ENCODE assay signal across 8 mouse cellular contexts in genomic region chr1:84840018-84840664, GRCm38 (mm10). TPM values are rescaled to one million over a fixed set of nuclear protein-coding genes. Genes with fewer than 3 reads are reported as not detected.
A peak's percentile ranks its signal among the peaks of the same experiment; 100 is the strongest.
DNase-seq lines count a peak whose midpoint lies in the region; ATAC-seq and TF ChIP-seq lines count a peak whose summit lies in the region.

Trip12 (minus strand) TSS chr1:84840516.

- no peak for TF ChIP-seq POLR2A in kidney, adult 2 months (IDR thresholded peaks at IDR 0.05; ENCODE audit: low read depth, low read length)

- peak within 1 kb of the TSS; percentile 75 for H3K4me2 ChIP-seq in embryonic facial prominence, embryonic 13.5 days
- H3K4me2 ChIP-seq in heart, embryonic 15.5 days: peak within 1 kb of the TSS; percentile 80
- peak within 1 kb of the TSS; percentile 82 for H3K4me2 ChIP-seq in neural tube, embryonic 13.5 days

- no peak for ATAC-seq in embryonic facial prominence, embryonic 13.5 days (ENCODE audit: insufficient number of reproducible peaks, insufficient read depth, low FRiP score, low TSS enrichment, low read depth)
- ATAC-seq in heart, embryonic 15.5 days (replicated peaks; ENCODE audit: insufficient number of reproducible peaks, insufficient read depth, low FRiP score, low read depth): peak; percentile 15; the same call in 1 of the 2 replicates
- peak; percentile 22 for ATAC-seq in neural tube, embryonic 13.5 days (ENCODE audit: low read depth)

- H3K4me1 ChIP-seq in kidney, adult 2 months (ENCODE audit: control insufficient read depth, insufficient read depth, low read length): no peaks in the 10 kb centered on the region
- peaks cover 0 to under 1% of the 10 kb centered on the region in 2 experiments; a peak in 1 of 4 replicates for H3K4me1 ChIP-seq in ES-E14 (ENCODE audit: control insufficient read depth in 2 of 2, insufficient read depth in 2 of 2, low read length in 2 of 2, poor library complexity in 1 of 2)
- H3K4me1 ChIP-seq in embryonic facial prominence, embryonic 13.5 days: peaks cover 6% of the 10 kb centered on the region; the same call in 1 of the 2 replicates
- peaks cover 19% of the 10 kb centered on the region for H3K4me1 ChIP-seq in heart, embryonic 15.5 days (replicated peaks)
- peaks cover 36% of the 10 kb centered on the region for H3K4me1 ChIP-seq in neural tube, embryonic 13.5 days (replicated peaks)

- in situ Hi-C loops in ES-E14 (cut with MboI; ENCODE audit: low sequenced_read_pairs in 2 of 2, unreplicated experiment in 2 of 2): no loop called here

- H3K9ac ChIP-seq in ES-E14 (ENCODE audit: insufficient read depth, low read depth, low read length, poor library complexity, severe bottlenecking): peak within 1 kb of the TSS; percentile 99
- peak within 1 kb of the TSS; percentile 97 for H3K9ac ChIP-seq in embryonic facial prominence, embryonic 13.5 days
- peak within 1 kb of the TSS; percentile 99 for H3K9ac ChIP-seq in heart, embryonic 15.5 days
- peak within 1 kb of the TSS; percentile 93 for H3K9ac ChIP-seq in neural tube, embryonic 13.5 days

- no peaks in the 10 kb centered on the region for H3K27me3 ChIP-seq in kidney, adult 2 months (replicated peaks; ENCODE audit: control insufficient read depth, insufficient read depth, low read length)
- no peaks in the 10 kb centered on the region for H3K27me3 ChIP-seq in embryonic facial prominence, embryonic 13.5 days
- no peaks in the 10 kb centered on the region for H3K27me3 ChIP-seq in heart, embryonic 15.5 days
- no peaks in the 10 kb centered on the region for H3K27me3 ChIP-seq in neural tube, embryonic 13.5 days

- DNase-seq in kidney, adult 2 months: no peak
- no peak for DNase-seq in kidney, adult 8-10 months
- no peak for DNase-seq in ES-E14 (ENCODE audit: low read depth, low spot score)
- no peak for DNase-seq in left cerebral cortex, postnatal 36 days (ENCODE audit: low spot score in 2 of 2)
- no peak for DNase-seq in kidney, postnatal 4 days

- WGBS in kidney, adult 2 months: 0% methylated on average over 39 of the region's 39 CpGs
- WGBS in embryonic facial prominence, embryonic 13.5 days: 0% methylated on average over 39 of the region's 39 CpGs
- under 1% methylated on average over 39 of the region's 39 CpGs for WGBS in heart, embryonic 15.5 days
- 0% methylated on average over 39 of the region's 39 CpGs for whole genome bisulfite sequencing in neural tube, embryonic 13.5 days

- peak within 1 kb of the TSS; percentile 94 for H3K27ac ChIP-seq in kidney, adult 2 months (ENCODE audit: insufficient read depth, low read depth, low read length)
- peak within 1 kb of the TSS; percentile 100 for H3K27ac ChIP-seq in ES-E14 (ENCODE audit: insufficient read depth, low read depth, low read length, poor library complexity, severe bottlenecking)
- H3K27ac ChIP-seq in embryonic facial prominence, embryonic 13.5 days: peak within 1 kb of the TSS; percentile 97
- peak within 1 kb of the TSS; percentile 99 for H3K27ac ChIP-seq in heart, embryonic 15.5 days
- H3K27ac ChIP-seq in neural tube, embryonic 13.5 days (replicated peaks): peak within 1 kb of the TSS; percentile 98

- H3K9me3 ChIP-seq in ES-E14 (ENCODE audit: control insufficient read depth, insufficient read depth, low read depth, low read length): no peaks in the 10 kb centered on the region
- no peaks in the 10 kb centered on the region for H3K9me3 ChIP-seq in embryonic facial prominence, embryonic 13.5 days
- no peaks in the 10 kb centered on the region for H3K9me3 ChIP-seq in heart, embryonic 15.5 days (replicated peaks)
- no peaks in the 10 kb centered on the region for H3K9me3 ChIP-seq in neural tube, embryonic 13.5 days

- intact Hi-C loops in left cerebral cortex, postnatal 36 days (cut with DNase I): no loop called here

- peak within 1 kb of the TSS; percentile 89 for H3K4me3 ChIP-seq in kidney, adult 2 months (ENCODE audit: insufficient read depth, low read depth, low read length)
- H3K4me3 ChIP-seq in ES-E14 (ENCODE audit: insufficient read depth in 1 of 2, low read depth in 1 of 2, low read length in 2 of 2, poor library complexity in 1 of 2, severe bottlenecking in 1 of 2): peak within 1 kb of the TSS; percentile 71 to 88
- H3K4me3 ChIP-seq in embryonic facial prominence, embryonic 13.5 days: peak within 1 kb of the TSS; percentile 91
- peak within 1 kb of the TSS; percentile 98 for H3K4me3 ChIP-seq in heart, embryonic 15.5 days
- H3K4me3 ChIP-seq in neural tube, embryonic 13.5 days: peak within 1 kb of the TSS; percentile 78

- TF ChIP-seq CTCF in kidney, adult 2 months (conservative IDR thresholded peaks at IDR 0.05; ENCODE audit: insufficient read depth, insufficient read length, low read depth, low read length): no peak

- H3K36me3 ChIP-seq in kidney, adult 2 months (ENCODE audit: control insufficient read depth, insufficient read depth, low read length): no peaks in the 10 kb centered on the region
- H3K36me3 ChIP-seq in ES-E14 (ENCODE audit: control insufficient read depth, insufficient read depth, low read length, poor library complexity, severe bottlenecking): no peaks in the 10 kb centered on the region
- no peaks in the 10 kb centered on the region for H3K36me3 ChIP-seq in embryonic facial prominence, embryonic 13.5 days
- no peaks in the 10 kb centered on the region for H3K36me3 ChIP-seq in heart, embryonic 15.5 days
- no peaks in the 10 kb centered on the region for H3K36me3 ChIP-seq in neural tube, embryonic 13.5 days

TF ChIP-seq in ES-E14, 5 proteins besides CTCF, POLR2A, EP300 and RAD21:
- TF ChIP-seq ZC3H11A (IDR thresholded peaks at IDR 0.05; ENCODE audit: borderline replicate concordance, low read depth, low read length) (no peak; the same call in 1 of the 2 replicates), ZNF384 (IDR thresholded peaks at IDR 0.05; ENCODE audit: low read depth, low read length) (peak; percentile 95), HCFC1 (IDR thresholded peaks at IDR 0.05; ENCODE audit: borderline replicate concordance, insufficient read depth, low read length) (no peak), CHD2 (IDR thresholded peaks at IDR 0.05; ENCODE audit: low read depth, low read length) (0 out of 2 replicates have a peak, but pooled peaks have one; percentile 50), MAFK (IDR thresholded peaks at IDR 0.05; ENCODE audit: insufficient read depth, low read depth, low read length) (0 out of 2 replicates have a peak, but pooled peaks have one; percentile 15)

RNA-seq across cellular contexts. Expression of gene Trip12, which starts in this region (rescaled TPM):
- polyA plus RNA-seq in kidney, adult 2 months (2012; rRNA removed): 26.6 and 35.7 TPM in 2 replicates
- total RNA-seq in ES-E14 (2012; rRNA removed): 368 and 425 TPM in 2 replicates
- 66.8 and 77.0 TPM in 2 replicates for polyA plus RNA-seq in embryonic facial prominence, embryonic 13.5 days (2015; fragmentation: Nextera tagmentation; extraction: Ambion mirVana)
- polyA plus RNA-seq in heart, embryonic 15.5 days (2015; fragmentation: Nextera tagmentation; extraction: Ambion mirVana): 43.4 and 51.0 TPM in 2 replicates
- 100 to 1,000 TPM; 174 to 220 TPM for total RNA-seq in left cerebral cortex, postnatal 36 days (2021)
- 56.2 and 60.9 TPM in 2 replicates for polyA plus RNA-seq in neural tube, embryonic 13.5 days (2015; fragmentation: Nextera tagmentation; extraction: Ambion mirVana)
